Mouse (Mus musculus) erythroblast, embryonic 14.5 days (primary cell): ENCODE results near the gene Trappc2l.

Experiments
- GATA1 ChIP-seq: IDR thresholded peaks from 2 replicates; pipeline ENCODE4 v1.6.1; 2012; ENCODE audit warnings: low read length, inconsistent platforms, mixed read lengths
- TAL1 ChIP-seq: IDR thresholded peaks from 3 replicates; pipeline ENCODE4 v1.6.1; 2012; ENCODE audit warnings: low read length, inconsistent platforms, mixed read lengths

DNA sequence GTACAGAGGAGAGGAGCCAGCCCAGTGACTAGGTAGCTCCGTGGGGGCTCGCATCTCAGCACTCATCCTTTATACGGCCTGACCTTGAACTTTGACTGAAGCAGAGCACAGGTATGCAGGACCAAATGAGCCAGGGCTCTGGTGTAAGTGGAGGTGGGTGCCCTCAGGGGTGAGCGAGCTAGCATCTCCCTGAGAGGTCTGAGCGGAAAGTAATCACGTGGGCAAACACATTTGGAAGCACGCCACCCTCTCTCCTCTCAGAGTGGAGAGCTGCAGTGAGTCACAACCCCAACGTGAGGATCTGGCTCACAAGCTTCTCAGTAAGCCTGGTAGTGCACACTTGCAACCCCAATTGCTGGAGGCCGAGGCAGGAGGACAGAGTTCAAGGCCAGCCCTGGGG lies 30.6 kb downstream of the Trappc2l start:
- TF ChIP-seq GATA1 = no peak
- no peak for TF ChIP-seq TAL1
